Mouse (Mus musculus) heart, adult 8-10 months (tissue): ENCODE results near the gene Dmrtc2. TPM values are rescaled to one million over a fixed set of nuclear protein-coding genes. Genes with fewer than 3 reads are reported as not detected.
A peak's percentile ranks its signal among the peaks of the same experiment; 100 is the strongest.

Experiments used
- DNase-seq: peaks from one replicate; pipeline ENCODE4 v3.0.0; 2022; ENCODE audit warnings: low spot score
- total RNA-seq, 4 experiments: library from RNA; stranded (reverse); gene quantifications; 2 replicates each; pipeline ENCODE4 v1.2.4; 2022

Dmrtc2 gene
- total RNA-seq, 4 experiments from 2014 or later = not detected

GRCm38 (mm10) chr7:24902264-24902629 is 32.4 kb downstream of the Dmrtc2 start:
- no peak for DNase-seq

DNA sequence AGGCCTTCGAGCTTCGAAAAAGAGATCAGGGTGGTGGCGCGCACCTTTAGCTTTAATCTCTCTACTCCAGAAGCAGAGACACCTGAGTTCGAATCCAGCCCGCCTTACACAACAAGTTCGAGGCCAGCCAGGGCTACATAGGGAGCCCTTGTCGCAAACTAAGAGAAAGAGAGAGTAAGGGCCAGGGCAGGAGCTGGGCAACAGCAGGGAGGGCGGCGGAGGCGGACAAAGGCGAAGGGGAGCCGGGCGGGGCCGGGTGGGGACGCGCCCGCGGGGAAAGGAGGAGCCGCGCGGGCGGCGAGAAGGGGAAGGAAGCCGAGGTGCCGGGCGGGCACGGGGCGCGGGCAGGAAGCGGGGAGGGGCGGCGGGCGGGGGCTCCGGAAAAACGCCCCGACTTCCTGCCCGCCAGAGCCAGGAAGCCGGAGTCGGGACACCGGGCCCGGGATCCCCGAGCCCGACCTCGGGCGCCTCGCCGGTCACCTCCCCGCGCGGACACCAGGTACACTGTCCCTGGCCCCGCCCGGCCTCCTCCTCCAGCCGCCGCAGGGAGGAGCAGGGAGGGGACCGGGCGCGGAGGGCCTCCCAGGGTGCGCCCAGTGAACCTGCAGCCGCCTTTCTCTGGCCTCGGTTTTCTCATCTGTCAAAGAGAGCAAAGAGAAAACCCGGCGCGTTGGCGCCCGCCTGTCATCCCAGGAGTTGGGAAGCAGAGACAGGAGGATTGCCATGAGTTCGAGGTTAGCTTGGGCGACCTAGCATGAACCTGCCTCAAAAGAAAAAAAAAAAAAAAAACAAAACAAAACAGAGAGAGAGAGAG is 33.0 kb downstream of the Dmrtc2 start, which contains the start of gene Arhgef1:
Gene Arhgef1 (plus strand): TSS at position 283 of the 814 bp plus-strand sequence.
- peak; percentile 59 for DNase-seq

- no peak for DNase-seq
Measured at GRCm38 (mm10) chr7:24903444-24903825, 33.6 kb downstream of the Dmrtc2 start.

GRCm38 (mm10) chr7:24904070-24904483 is 34.2 kb downstream of the Dmrtc2 start:
- DNase-seq = peak; percentile 97

- DNase-seq = no peak
Measured at GRCm38 (mm10) chr7:24904936-24905335, 35.1 kb downstream of the Dmrtc2 start.

GRCm38 (mm10) chr7:24906551-24906950 is 36.7 kb downstream of the Dmrtc2 start:
- no peak for DNase-seq

- no peak for DNase-seq
Measured at GRCm38 (mm10) chr7:24907211-24907748, 37.4 kb downstream of the Dmrtc2 start.

DNA sequence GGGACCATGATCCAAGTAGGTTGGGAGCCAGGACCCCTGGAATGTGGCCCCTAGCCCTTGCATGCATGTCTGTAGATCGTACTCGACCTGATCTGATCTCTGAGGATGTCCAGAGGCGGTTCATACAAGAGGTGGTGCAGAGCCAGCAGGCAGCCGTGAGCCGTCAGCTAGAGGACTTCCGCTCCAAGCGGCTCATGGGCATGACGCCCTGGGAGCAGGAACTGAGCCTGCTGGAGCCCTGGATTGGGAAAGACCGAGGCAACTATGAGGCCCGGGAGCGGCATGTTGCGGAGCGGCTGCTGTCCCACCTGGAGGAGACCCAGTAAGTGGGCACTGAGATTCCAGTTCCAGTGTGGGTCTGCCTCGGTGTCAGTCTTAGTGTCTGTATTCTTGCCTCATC is 42.6 kb downstream of the Dmrtc2 start:
- no peak for DNase-seq

GRCm38 (mm10) chr7:24918763-24919323 is 49.0 kb downstream of the Dmrtc2 start:
- no peak for DNase-seq

DNA sequence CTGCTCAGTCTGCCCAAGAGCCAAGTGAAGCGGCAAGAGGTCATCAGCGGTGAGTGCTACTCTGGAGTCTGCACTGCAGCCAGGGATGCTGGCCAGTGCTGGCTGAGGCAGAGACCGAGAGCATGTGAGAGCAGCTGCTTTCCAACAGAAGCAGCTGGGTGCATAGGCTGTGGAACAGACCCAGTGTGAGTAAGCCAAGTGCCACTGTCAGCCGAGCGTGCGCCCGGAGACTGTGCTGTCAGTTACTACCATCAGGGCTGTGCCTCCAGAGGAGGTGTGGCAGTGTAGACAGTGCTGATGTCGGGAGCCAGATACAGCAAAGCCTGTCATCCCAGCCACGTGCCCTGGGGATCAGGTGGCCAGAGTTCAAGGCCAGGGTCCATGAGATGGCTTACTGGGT is 49.9 kb downstream of the Dmrtc2 start:
- DNase-seq = peak; percentile 76

Other genes starting within 250 kb of the Dmrtc2 start
- gene Lypd3, start 233.5 kb upstream of the Dmrtc2 start, total RNA-seq = not detected
- gene Tex101, start 193.4 kb upstream of the Dmrtc2 start, total RNA-seq = not detected
- gene BC049730, start 160.8 kb upstream of the Dmrtc2 start, total RNA-seq = not detected
- not detected for gene Gm4763, start 143.1 kb upstream of the Dmrtc2 start, total RNA-seq
- 1 to 10 TPM in 1 of 4 experiments, not detected in 3; 1.6 TPM for gene Cd177, start 109.7 kb upstream of the Dmrtc2 start, total RNA-seq
- not detected for gene Ceacam10, start 92.9 kb upstream of the Dmrtc2 start, total RNA-seq
- gene Gm9844, start 7.8 kb upstream of the Dmrtc2 start, total RNA-seq = not detected
- not detected for gene Lypd4, start 116 bp upstream of the Dmrtc2 start, total RNA-seq
- 100 to 1,000 TPM; 468 to 567 (median 530) TPM for gene Rps19, start 14.3 kb downstream of the Dmrtc2 start, total RNA-seq
- 1 to 10 TPM in 1 of 4 experiments, under 1 TPM in 3; 0.35 to 2.1 (median 0.66) TPM for gene Cd79a, start 27.3 kb downstream of the Dmrtc2 start, total RNA-seq
- gene Arhgef1, start 32.9 kb downstream of the Dmrtc2 start, total RNA-seq = 10 to 100 TPM; 31.8 to 45.5 (median 43.8) TPM
- gene Gm4881, start 74.4 kb downstream of the Dmrtc2 start, total RNA-seq = not detected
- gene Rabac1, start 102.7 kb downstream of the Dmrtc2 start, total RNA-seq = 100 to 1,000 TPM; 297 to 375 (median 324) TPM
- 1 to 10 TPM in 2 of 4 experiments, under 1 TPM in 2; 0.60 to 3.3 (median 1.3) TPM for gene Atp1a3, start 135.9 kb downstream of the Dmrtc2 start, total RNA-seq
- gene Grik5, start 202.3 kb downstream of the Dmrtc2 start, total RNA-seq = 1 to 10 TPM; 3.7 to 4.5 (median 3.8) TPM
- gene Zfp574, start 202.5 kb downstream of the Dmrtc2 start, total RNA-seq = 10 to 100 TPM in 1 of 4 experiments, 1 to 10 TPM in 3; 7.9 to 10.0 (median 9.0) TPM